Mouse (Mus musculus) hindbrain, embryonic 16.5 days (tissue): ENCODE measurements around the gene Fam114a1. TPM values are rescaled to one million over a fixed set of nuclear protein-coding genes. Genes with fewer than 3 reads are reported as not detected.
A peak's percentile ranks its signal among the peaks of the same experiment; 100 is the strongest.

Experiments used
- ATAC-seq: fragments of 200-750 bp; cut with Nextera tagmentation; 2 replicates; pipeline ENCODE4 v1.8.0; 2017; ENCODE audit warnings: moderate TSS enrichment, moderate library complexity
- H3K27ac ChIP-seq: fragments of 300-500 bp; sonication (generic); 2 replicates; pipeline ENCODE4 v1.5.1; 2014; ENCODE audit warnings: low read depth, mild to moderate bottlenecking, control low read depth, low read length, moderate library complexity
- H3K27me3 ChIP-seq: fragments of 300-500 bp; sonication (generic); replicated peaks from 2 replicates; pipeline ENCODE4 v1.6.1; 2014; ENCODE audit warnings: low read length; ENCODE audit not compliant: control insufficient read depth, insufficient read depth
- H3K36me3 ChIP-seq: fragments of 300-500 bp; sonication (generic); 2 replicates; pipeline ENCODE4 v1.6.1; 2014; ENCODE audit warnings: mild to moderate bottlenecking, low read length, moderate library complexity, mixed read lengths; ENCODE audit not compliant: control insufficient read depth, insufficient read depth
- H3K4me1 ChIP-seq: fragments of 300-500 bp; sonication (generic); 2 replicates; pipeline ENCODE4 v1.6.1; 2014; ENCODE audit warnings: low read depth, low read length; ENCODE audit not compliant: control insufficient read depth, insufficient read depth
- H3K4me2 ChIP-seq: fragments of 300-500 bp; sonication (generic); 2 replicates; pipeline ENCODE4 v1.6.1; 2014; ENCODE audit warnings: mild to moderate bottlenecking, low read length, control low read depth, moderate library complexity
- H3K4me3 ChIP-seq: fragments of 300-500 bp; sonication (generic); 2 replicates; pipeline ENCODE4 v1.5.1; 2014; ENCODE audit warnings: mild to moderate bottlenecking, low read length, control low read depth, moderate library complexity
- H3K9ac ChIP-seq: fragments of 300-500 bp; sonication (generic); 2 replicates; pipeline ENCODE4 v1.6.1; 2014; ENCODE audit warnings: low read depth, mild to moderate bottlenecking, control low read depth, low read length, moderate library complexity
- H3K9me3 ChIP-seq: fragments of 300-500 bp; sonication (generic); 2 replicates; pipeline ENCODE4 v1.6.1; 2014; ENCODE audit warnings: mild to moderate bottlenecking, low read length, moderate library complexity; ENCODE audit not compliant: control insufficient read depth
- WGBS: fragments of 180-500 bp; shearing (Covaris S2); extraction: QIAGEN DNeasy Blood & Tissue Kit; methylation state at CpG from one replicate; pipeline ENCODE4 v1.1.7; 2014; 5-methylcytosine and 5-hydroxymethylcytosine counted together
- polyA plus RNA-seq: library from polyadenylated mRNA; unstranded; fragments of >200 nt; fragmentation: Nextera tagmentation; extraction: Ambion mirVana; gene quantifications from 2 replicates; pipeline ENCODE4 v1.2.1, GENCODE M21; 2015

The Fam114a1 gene
- 9.6 and 11.5 TPM in 2 replicates for polyA plus RNA-seq

DNA sequence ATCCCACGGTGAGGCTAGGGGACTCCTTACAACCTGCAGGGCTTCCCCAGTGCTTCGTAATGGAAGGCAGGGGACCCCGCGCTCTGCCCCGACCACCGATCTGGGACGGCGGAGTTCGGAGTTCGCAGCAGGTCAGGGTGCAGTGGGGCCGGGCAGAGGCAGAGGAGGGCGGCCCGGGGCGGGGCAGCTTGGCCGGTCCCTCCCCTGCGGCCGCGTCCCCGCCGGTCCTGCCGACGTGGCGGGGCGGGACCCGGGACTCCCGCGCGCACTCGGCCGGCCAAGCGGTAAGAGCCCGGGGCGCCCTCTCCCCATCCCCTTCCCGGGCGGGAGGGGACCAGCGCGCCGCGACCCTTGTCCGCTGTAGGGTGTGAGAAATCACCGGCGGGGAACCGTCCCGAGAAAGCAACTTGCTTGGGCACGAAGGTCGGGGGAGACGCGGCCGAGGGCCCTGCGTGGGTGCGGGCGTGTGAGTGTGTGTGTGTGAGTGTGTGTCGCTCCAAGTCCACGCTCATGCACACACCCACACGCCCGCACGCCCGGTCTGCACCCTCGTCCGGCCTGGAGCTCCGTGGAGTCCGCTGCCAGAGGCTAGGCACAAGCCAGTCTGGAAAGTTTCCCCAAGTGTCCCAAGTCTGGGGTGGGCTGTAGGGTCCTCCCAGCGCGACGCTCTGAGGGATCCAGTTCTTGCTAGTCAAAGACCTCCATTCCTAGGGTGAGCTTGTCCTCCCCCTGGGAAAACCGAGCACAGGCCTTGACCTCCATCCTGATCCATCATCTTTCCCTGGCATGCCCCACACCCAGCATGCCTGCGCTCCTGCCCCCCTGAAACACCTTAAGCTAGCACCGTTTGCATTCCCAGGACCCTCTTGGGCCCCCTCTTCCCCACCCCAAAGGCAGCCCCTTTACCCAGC, at the start of gene Fam114a1:
TSS of gene Fam114a1 (plus strand) at position 211 of the 911 bp plus-strand sequence.
- Histone ChIP-seq H3K4me3 (peak within 1 kb of the TSS; percentile 67), H3K9ac (peak within 1 kb of the TSS; percentile 69), H3K4me1 (peaks cover 4% of the 10 kb centered on the region; the same call in 1 of the 2 replicates), H3K27me3 (0 out of 2 replicates have a peak, but pooled peaks cover 5% of the 10 kb centered on the region), H3K27ac (peak within 1 kb of the TSS; percentile 29; the same call in 1 of the 2 replicates), H3K36me3 (no peaks in the 10 kb centered on the region), H3K9me3 (no peaks in the 10 kb centered on the region), H3K4me2 (peak within 1 kb of the TSS; percentile 97)
- 1% methylated on average over 53 of the region's 68 CpGs for WGBS
- peak; percentile 72 for ATAC-seq

DNA sequence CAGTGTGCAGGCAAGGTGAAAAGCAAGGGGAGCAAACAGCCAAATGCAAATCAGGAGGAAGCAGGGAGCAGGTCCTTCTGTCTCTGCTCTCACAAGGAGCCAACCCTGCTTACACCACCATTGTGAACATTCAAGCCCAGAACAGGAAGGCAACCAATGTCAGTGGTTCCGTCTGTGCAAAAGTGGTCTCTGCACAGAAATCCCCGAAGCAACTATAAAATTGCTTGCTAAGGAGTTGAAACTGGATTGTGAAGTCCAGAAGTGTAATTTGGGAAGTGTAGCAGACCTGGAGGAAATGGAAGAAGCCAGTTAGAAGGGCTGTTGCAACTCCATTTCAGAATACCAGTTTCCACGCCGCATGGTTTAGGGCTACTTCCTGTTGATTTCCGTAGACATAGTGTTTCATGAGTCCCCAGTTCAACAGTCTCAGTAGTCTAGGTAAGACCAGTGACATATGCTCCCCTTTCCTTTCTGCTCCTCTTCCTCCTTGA, 46.9 kb upstream of the Fam114a1 start:
- no peak overlapping the region for H3K9ac ChIP-seq
- H3K4me2 ChIP-seq = no peak overlapping the region
- 95% methylated on average over 5 of the region's 5 CpGs for WGBS

DNA sequence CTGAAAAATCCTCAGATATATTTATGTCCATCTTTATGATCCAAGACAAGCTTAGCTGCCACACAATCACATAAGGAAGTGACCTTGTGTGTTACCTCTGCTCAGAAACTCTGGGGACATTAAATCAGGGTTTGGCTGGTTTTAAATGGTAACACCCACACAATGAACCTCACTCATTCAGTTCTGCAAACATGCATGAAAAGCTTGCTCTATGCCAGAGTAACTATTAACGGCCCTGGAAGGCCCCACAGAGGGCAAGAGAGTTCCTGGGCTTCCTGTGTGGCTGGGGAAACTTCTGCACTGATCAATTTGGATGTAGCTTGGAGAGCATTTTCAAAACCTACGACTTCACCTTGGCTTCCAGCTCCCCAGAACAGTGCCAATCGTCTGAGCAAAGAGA, 37.7 kb upstream of the Fam114a1 start:
- Histone ChIP-seq H3K4me3 (no peak overlapping the region), H3K27ac (no peak overlapping the region), H3K4me2 (no peak overlapping the region), H3K36me3 (no peaks in the 10 kb centered on the region), H3K9me3 (no peaks in the 10 kb centered on the region), H3K27me3 (no peaks in the 10 kb centered on the region), H3K9ac (no peak overlapping the region), H3K4me1 (no peaks in the 10 kb centered on the region)
- ATAC-seq = no peak
- WGBS = 58% methylated on average over 3 of the region's 3 CpGs

More for the DNA sequence above, 46.9 kb upstream of the Fam114a1 start:
- Histone ChIP-seq H3K27me3 (no peaks in the 10 kb centered on the region), H3K9me3 (peaks cover under 1% of the 10 kb centered on the region; the same call in 1 of the 2 replicates), H3K36me3 (no peaks in the 10 kb centered on the region), H3K27ac (no peak overlapping the region), H3K4me3 (no peak overlapping the region), H3K4me1 (no peaks in the 10 kb centered on the region)
- no peak for ATAC-seq

DNA sequence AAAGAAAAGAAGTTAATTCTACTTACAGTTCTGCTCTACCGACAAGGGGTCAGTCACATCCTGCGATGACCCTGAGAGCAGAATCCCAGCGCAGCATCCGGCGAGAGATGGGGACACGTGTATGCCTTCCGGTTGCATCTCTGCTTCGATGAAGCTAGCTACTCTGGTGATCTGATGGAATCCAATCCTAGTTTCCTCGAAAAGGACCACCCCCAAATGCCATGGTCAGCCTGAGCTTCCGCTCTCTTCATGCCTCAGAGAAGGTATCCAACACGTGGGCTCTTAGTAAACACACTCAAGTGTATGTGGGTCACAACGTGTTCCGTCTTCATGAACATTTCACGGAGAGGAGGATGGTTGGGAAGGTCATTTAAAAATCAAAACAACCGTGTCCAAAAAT, 37.1 kb upstream of the Fam114a1 start:
- Histone ChIP-seq H3K27me3 (no peaks in the 10 kb centered on the region), H3K9ac (no peak overlapping the region), H3K9me3 (no peaks in the 10 kb centered on the region), H3K27ac (no peak overlapping the region), H3K4me2 (no peak overlapping the region), H3K36me3 (no peaks in the 10 kb centered on the region), H3K4me1 (no peaks in the 10 kb centered on the region), H3K4me3 (no peak overlapping the region)
- ATAC-seq = no peak
- 91% methylated on average over 15 of the region's 15 CpGs for WGBS

DNA sequence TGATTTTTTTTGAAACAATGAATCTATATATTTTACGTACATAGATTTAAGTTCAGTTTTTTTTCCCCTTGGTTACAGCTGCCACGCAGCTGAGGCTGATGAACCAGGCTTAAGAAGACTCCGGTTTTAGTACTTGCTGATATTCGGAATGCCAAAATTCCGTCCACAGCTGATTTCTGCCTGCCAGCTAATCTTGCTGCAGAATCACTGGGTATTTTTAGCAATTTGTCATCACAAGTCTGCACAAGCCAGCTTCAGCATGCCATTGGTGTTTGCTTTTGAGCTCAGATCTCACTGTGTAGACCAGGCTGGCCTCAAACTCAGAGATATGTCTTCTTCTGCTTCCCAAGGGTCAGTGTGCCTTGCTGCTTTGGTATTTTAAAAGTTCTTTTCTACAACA, 18.4 kb upstream of the Fam114a1 start:
- Histone ChIP-seq H3K4me2 (no peak overlapping the region), H3K9ac (no peak overlapping the region), H3K27ac (no peak overlapping the region), H3K9me3 (no peaks in the 10 kb centered on the region), H3K4me1 (no peaks in the 10 kb centered on the region), H3K27me3 (no peaks in the 10 kb centered on the region), H3K36me3 (no peaks in the 10 kb centered on the region), H3K4me3 (no peak overlapping the region)
- ATAC-seq = no peak
- 90% methylated on average over 5 of the region's 5 CpGs for WGBS

DNA sequence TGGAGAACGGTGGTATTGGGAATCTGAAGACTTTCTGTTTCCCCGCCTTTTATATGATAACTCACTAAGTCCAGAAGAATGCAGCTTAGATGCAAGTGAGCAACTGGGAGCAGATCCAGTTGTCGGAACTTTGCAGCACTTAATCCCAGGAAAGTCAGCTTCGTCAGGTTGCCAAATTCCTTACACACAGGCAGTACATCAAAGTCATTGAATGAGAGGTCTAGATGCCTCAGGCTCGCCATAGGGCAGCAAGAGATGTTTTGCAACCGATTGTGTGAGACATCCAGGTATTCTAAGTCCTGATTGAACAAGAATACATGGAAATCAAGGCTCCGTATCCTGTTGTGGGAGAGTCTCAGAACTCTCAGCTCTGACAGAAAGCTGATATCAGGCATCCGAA, 14.9 kb upstream of the Fam114a1 start:
- Histone ChIP-seq H3K9ac (no peak overlapping the region), H3K9me3 (no peaks in the 10 kb centered on the region), H3K36me3 (no peaks in the 10 kb centered on the region), H3K4me1 (no peaks in the 10 kb centered on the region), H3K27me3 (no peaks in the 10 kb centered on the region), H3K4me3 (no peak overlapping the region), H3K4me2 (no peak overlapping the region), H3K27ac (no peak overlapping the region)
- no peak for ATAC-seq
- 79% methylated on average over 8 of the region's 8 CpGs for WGBS

DNA sequence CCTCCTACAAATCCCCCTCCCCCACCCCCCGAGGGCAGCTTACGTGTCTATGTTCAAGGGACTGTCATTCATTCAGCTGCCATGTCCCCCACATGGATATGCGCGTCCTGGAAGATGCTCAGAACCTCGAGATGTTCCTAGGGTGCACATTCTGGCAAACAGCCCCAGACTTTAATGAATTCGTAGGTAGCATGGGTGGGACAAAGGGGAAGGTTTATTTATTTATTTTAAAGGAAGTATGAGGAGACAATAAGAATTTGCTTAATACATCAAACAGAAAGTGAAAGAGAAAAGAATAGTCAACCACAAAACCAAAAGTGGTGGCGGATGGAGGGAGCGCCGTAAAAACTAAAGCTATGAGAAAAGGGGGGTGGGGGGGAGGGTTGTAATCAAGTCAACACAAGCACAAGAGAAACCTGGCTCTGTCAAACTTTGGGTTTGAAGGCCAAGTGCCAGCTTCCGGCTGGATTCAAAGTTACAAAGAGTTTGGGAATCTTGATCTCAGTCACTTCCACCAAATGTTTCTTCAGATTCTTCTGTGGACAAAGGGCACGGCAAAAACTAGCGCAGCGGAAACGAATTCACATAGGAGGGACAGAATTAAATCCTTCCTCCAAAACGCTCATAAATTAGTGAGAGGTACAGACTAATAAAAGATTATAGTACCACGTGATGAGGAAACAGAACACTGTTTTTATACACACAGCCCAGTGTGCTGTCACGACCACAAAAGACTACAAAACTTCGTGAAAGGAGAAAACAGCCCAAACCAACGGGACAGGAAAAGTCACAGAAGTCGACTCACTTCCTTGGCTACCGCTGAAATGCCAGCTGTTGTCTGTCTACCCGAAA, 10.7 kb upstream of the Fam114a1 start:
- no peaks in the 10 kb centered on the region for H3K9me3 ChIP-seq
- no peak overlapping the region for H3K9ac ChIP-seq
- no peak overlapping the region for H3K4me2 ChIP-seq
- no peak overlapping the region for H3K4me3 ChIP-seq
- 78% methylated on average over 22 of the region's 22 CpGs for WGBS
- no peak for ATAC-seq
- no peaks in the 10 kb centered on the region for H3K4me1 ChIP-seq
- no peak overlapping the region for H3K27ac ChIP-seq
- no peaks in the 10 kb centered on the region for H3K36me3 ChIP-seq
- H3K27me3 ChIP-seq = no peaks in the 10 kb centered on the region

DNA sequence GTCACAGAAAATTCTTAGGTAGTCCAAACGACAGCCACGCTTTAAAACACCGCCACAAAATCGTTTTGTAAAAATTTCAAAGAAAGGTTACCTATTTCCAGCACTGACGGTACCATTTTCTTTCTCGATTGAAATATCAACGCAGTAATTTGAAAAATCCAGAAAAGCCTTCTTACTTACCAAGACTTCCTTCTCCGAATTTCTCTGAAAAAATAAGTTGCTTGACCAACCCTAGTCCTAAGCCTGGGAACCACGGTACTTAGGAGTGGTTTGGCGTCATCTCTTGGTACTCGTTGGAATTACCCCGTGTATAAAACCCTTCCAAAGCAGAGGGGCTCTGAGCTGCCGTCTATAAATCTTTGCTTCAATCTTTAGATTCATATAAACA, 10.0 kb upstream of the Fam114a1 start, which contains the start of gene Tlr6:
TSS of gene Tlr6 (minus strand) at position 255 of the 388 bp plus-strand sequence.
- WGBS = 89% methylated on average over 13 of the region's 13 CpGs

More for the DNA sequence above, 10.0 kb upstream of the Fam114a1 start, which contains the start of gene Tlr6:
- no peaks in the 10 kb centered on the region for H3K4me1 ChIP-seq
- H3K4me3 ChIP-seq = no peak within 1 kb of the TSS
- H3K27me3 ChIP-seq = no peaks in the 10 kb centered on the region
- H3K36me3 ChIP-seq = no peaks in the 10 kb centered on the region
- H3K4me2 ChIP-seq = no peak within 1 kb of the TSS
- H3K27ac ChIP-seq = no peak within 1 kb of the TSS
- no peak within 1 kb of the TSS for H3K9ac ChIP-seq
- ATAC-seq = no peak
- no peaks in the 10 kb centered on the region for H3K9me3 ChIP-seq
